Mouse (Mus musculus): ENCODE data around the gene Atcay. TPM values are rescaled to one million over a fixed set of nuclear protein-coding genes. Genes with fewer than 3 reads are reported as not detected.

Gene Atcay
- total and polyA plus RNA-seq, 3 experiments, result 0.19 to 0.33 TPM; not detected in 1

- Histone ChIP-seq H3K27ac (ENCODE audit: control insufficient read depth, low read depth, low read length) (no peak overlapping the region), H3K4me1 (ENCODE audit: control insufficient read depth in 1 of 2, insufficient read depth in 2 of 2, low read length in 2 of 2) (peaks cover 4 to 18% of the 10 kb centered on the region in 2 experiments; a peak in 3 of 4 replicates), H3K79me2 (ENCODE audit: control insufficient read depth, insufficient read depth, low read length, poor library complexity) (peaks cover 21% of the 10 kb centered on the region), H3K9me3 (replicated peaks; ENCODE audit: insufficient read depth, low read length) (no peaks in the 10 kb centered on the region), H3K36me3 (ENCODE audit: control insufficient read depth in 1 of 2, insufficient read depth in 2 of 2, low read length in 2 of 2) (peaks cover 0 to 2% of the 10 kb centered on the region in 2 experiments; a peak in 2 of 4 replicates), H3K9ac (ENCODE audit: control insufficient read depth, low read depth, low read length, poor library complexity, severe bottlenecking) (peak overlapping the region; percentile 81), H3K4me3 (ENCODE audit: control insufficient read depth in 1 of 2, insufficient read depth in 1 of 2, low read depth in 2 of 2, low read length in 2 of 2) (peak overlapping the region; percentile 81 to 100), H3K27me3 (ENCODE audit: control insufficient read depth in 1 of 2, insufficient read depth in 2 of 2, low read length in 2 of 2) (no peaks in the 10 kb centered on the region)
- TF ChIP-seq EP300 (IDR thresholded peaks at IDR 0.05; ENCODE audit: low read depth in 1 of 2, low read length in 2 of 2), result no peak
- no peak for TF ChIP-seq POLR2A (IDR thresholded peaks at IDR 0.05; ENCODE audit: control insufficient read depth in 1 of 2, insufficient read depth in 1 of 2, low read depth in 1 of 2, low read length in 2 of 2, poor library complexity in 1 of 2)
- no peak for DNase-seq (ENCODE audit: low read depth, low spot score)
Measured at GRCm38 (mm10) chr10:81268643-81269412, 38.2 kb upstream of the Atcay start.

- H3K36me3 ChIP-seq (ENCODE audit: control insufficient read depth in 1 of 2, insufficient read depth in 2 of 2, low read length in 2 of 2), result peaks cover 0 to 2% of the 10 kb centered on the region in 2 experiments; a peak in 2 of 4 replicates
- H3K9me3 ChIP-seq (replicated peaks; ENCODE audit: insufficient read depth, low read length), result no peaks in the 10 kb centered on the region
- no peaks in the 10 kb centered on the region for H3K27me3 ChIP-seq (ENCODE audit: control insufficient read depth in 1 of 2, insufficient read depth in 2 of 2, low read length in 2 of 2)
- peak; percentile 93 for DNase-seq (ENCODE audit: low read depth, low spot score)
- peak overlapping the region; percentile 81 for H3K9ac ChIP-seq (ENCODE audit: control insufficient read depth, low read depth, low read length, poor library complexity, severe bottlenecking)
- H3K4me3 ChIP-seq (ENCODE audit: control insufficient read depth in 1 of 2, insufficient read depth in 1 of 2, low read depth in 2 of 2, low read length in 2 of 2), result peak overlapping the region; percentile 81 to 100
- H3K4me1 ChIP-seq (ENCODE audit: control insufficient read depth in 1 of 2, insufficient read depth in 2 of 2, low read length in 2 of 2), result peaks cover 4 to 18% of the 10 kb centered on the region in 2 experiments; a peak in 3 of 4 replicates
- TF ChIP-seq NRF1 (IDR thresholded peaks at IDR 0.05; ENCODE audit: insufficient read depth, low read depth, low read length, poor library complexity, severe bottlenecking) (peak; percentile 80), MAZ (IDR thresholded peaks at IDR 0.05; ENCODE audit: low read depth, low read length) (no peak), USF2 (IDR thresholded peaks at IDR 0.05; ENCODE audit: borderline replicate concordance in 1 of 2, insufficient read depth in 1 of 2, low read depth in 1 of 2, low read length in 2 of 2) (no peak), BHLHE40 (IDR thresholded peaks at IDR 0.05; ENCODE audit: borderline replicate concordance, low read depth, low read length) (peak; percentile 67; the same call in 1 of the 2 replicates), E2F4 (IDR thresholded peaks at IDR 0.05; ENCODE audit: borderline replicate concordance, low read depth, low read length) (no peak), USF1 (IDR thresholded peaks at IDR 0.05; ENCODE audit: low read depth, low read length) (no peak), ZNF384 (IDR thresholded peaks at IDR 0.05; ENCODE audit: low read depth, low read length) (no peak), ELF1 (IDR thresholded peaks at IDR 0.05; ENCODE audit: low read depth, low read length) (peak; percentile 95), EP300 (IDR thresholded peaks at IDR 0.05; ENCODE audit: low read depth in 1 of 2, low read length in 2 of 2) (no peak), NELFE (IDR thresholded peaks at IDR 0.05; ENCODE audit: low read depth, low read length) (peak; percentile 58), KAT2A (conservative IDR thresholded peaks at IDR 0.05; ENCODE audit: low read depth, low read length) (peak; percentile 87; the same call in 1 of the 2 replicates), TCF12 (IDR thresholded peaks at IDR 0.05; ENCODE audit: low read depth, low read length) (peak; percentile 52; the same call in 1 of the 2 replicates), SMC3 (IDR thresholded peaks at IDR 0.05; ENCODE audit: low read depth, low read length) (no peak), POLR2AphosphoS2 (IDR thresholded peaks at IDR 0.05; ENCODE audit: low read length) (peak; percentile 35; the same call in 1 of the 2 replicates), SIN3A (IDR thresholded peaks at IDR 0.05; ENCODE audit: low read length) (peak; percentile 90), ZMIZ1 (IDR thresholded peaks at IDR 0.05; ENCODE audit: low read depth, low read length) (no peak), HCFC1 (IDR thresholded peaks at IDR 0.05; ENCODE audit: low read depth, low read length) (peak; percentile 99), MXI1 (IDR thresholded peaks at IDR 0.05; ENCODE audit: low read depth, low read length) (peak; percentile 75; the same call in 1 of the 2 replicates), MYC (IDR thresholded peaks at IDR 0.05; ENCODE audit: low read depth, low read length) (peak; percentile 46; the same call in 1 of the 2 replicates), POLR2A (IDR thresholded peaks at IDR 0.05; ENCODE audit: control insufficient read depth in 1 of 2, insufficient read depth in 1 of 2, low read depth in 1 of 2, low read length in 2 of 2, poor library complexity in 1 of 2) (peak in 1 of 2 experiments; percentile 79; a peak in 3 of 4 replicates), TBP (IDR thresholded peaks at IDR 0.05; ENCODE audit: low read depth, low read length) (peak; percentile 65)
- no peak overlapping the region for H3K27ac ChIP-seq (ENCODE audit: control insufficient read depth, low read depth, low read length)
- H3K79me2 ChIP-seq (ENCODE audit: control insufficient read depth, insufficient read depth, low read length, poor library complexity), result peaks cover 21% of the 10 kb centered on the region
Measured at GRCm38 (mm10) chr10:81268056-81268455, 37.4 kb upstream of the Atcay start.

Measured in MEL (cell line).